Mouse (Mus musculus) olfactory bulb, adult 2 months (tissue): ENCODE measurements around the gene Uvrag.
A peak's percentile ranks its signal among the peaks of the same experiment; 100 is the strongest.

Source experiments
- CTCF ChIP-seq: fragments of 200-500 bp; IDR thresholded peaks from 2 replicates; pipeline ENCODE4 v1.5.1; 2012; ENCODE audit warnings: low read depth, mild to moderate bottlenecking, low read length, moderate library complexity; ENCODE audit not compliant: insufficient read depth
- POLR2A ChIP-seq: fragments of 200-500 bp; IDR thresholded peaks from 2 replicates; pipeline ENCODE4 v1.6.1; 2012; ENCODE audit warnings: mild to moderate bottlenecking, low read depth, low read length, moderate library complexity; ENCODE audit not compliant: insufficient read depth

GRCm38 (mm10) chr7:99073734-99074372 lies 67.1 kb downstream of the Uvrag start:
- TF ChIP-seq POLR2A (no peak), CTCF (peak; percentile 57)
